Mouse (Mus musculus): ENCODE results near the gene Ccdc154.

DNA sequence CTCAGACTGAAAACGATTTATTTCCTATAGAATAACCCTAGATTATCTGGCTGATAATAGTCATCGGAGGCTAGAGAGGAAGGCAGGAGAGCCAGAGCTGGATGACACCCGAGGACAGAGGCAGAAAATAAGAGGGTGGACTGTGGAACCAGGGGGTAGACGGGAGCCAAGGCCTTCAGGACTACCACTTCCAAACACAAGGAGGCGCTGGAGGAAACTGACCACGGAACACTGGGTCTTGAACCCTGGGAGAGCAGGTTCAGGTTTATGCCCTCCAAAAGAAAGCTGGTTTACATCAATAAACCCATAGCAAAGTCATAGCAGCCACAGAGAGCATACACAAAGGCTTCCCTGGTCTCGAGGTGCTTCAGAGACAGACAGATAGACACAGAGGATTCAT, 38.3 kb upstream of the Ccdc154 start:
- TF ChIP-seq TAL1 (IDR thresholded peaks at IDR 0.05; ENCODE audit: low read length) = no peak
- TF ChIP-seq GATA1 (IDR thresholded peaks at IDR 0.05; ENCODE audit: low read length) = no peak
